Mouse (Mus musculus): ENCODE results near the gene Stard9.

DNA sequence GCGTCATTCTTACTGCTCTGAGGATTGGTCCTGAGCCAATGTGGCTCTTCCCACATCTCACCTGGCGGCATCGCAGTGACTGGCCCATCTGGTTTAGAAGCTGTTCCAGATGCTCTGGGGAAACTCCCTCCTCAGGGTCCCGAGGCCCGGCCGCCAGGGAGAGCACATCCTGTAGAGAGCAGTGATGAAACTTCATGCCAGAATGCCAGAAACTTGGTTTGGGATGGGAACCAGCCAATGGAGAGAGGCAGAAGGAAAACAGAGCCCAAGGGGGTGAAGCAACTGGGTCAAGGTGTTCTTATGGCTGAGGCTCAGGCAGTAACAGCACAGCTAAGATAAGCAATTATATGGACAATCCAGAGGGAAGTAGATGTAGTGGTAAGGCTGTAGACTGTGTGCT lies 91.9 kb downstream of the Stard9 start:
- TF ChIP-seq CTCF (conservative IDR thresholded peaks at IDR 0.05; ENCODE audit: low read length) (no peak), POU5F1 (IDR thresholded peaks at IDR 0.05; ENCODE audit: borderline replicate concordance, low read length) (no peak), NANOG (IDR thresholded peaks at IDR 0.05; ENCODE audit: borderline replicate concordance, low read length) (no peak)
